Mouse (Mus musculus) cortical plate, adult 2 months (tissue): Measurements from ENCODE around the gene Asic3. TPM values are rescaled to one million over a fixed set of nuclear protein-coding genes. Genes with fewer than 3 reads are reported as not detected.
"Not testable (repeated sequence)": the region's sequence is repeated elsewhere in the genome, so short reads cannot be mapped to it uniquely, and the experiment has no call there.

ENCODE experiments used
- H3K27ac ChIP-seq: fragments of 200-500 bp; 2 replicates; pipeline ENCODE4 v1.5.1; 2012; ENCODE audit warnings: low read length, control low read depth, inconsistent platforms; ENCODE audit not compliant: insufficient read depth
- H3K4me1 ChIP-seq: fragments of 200-500 bp; 2 replicates; pipeline ENCODE4 v1.6.1; 2011; ENCODE audit warnings: low read length; ENCODE audit not compliant: control insufficient read depth, insufficient read depth
- H3K4me3 ChIP-seq: fragments of 200-500 bp; 2 replicates; pipeline ENCODE4 v1.5.1; 2011; ENCODE audit warnings: mild to moderate bottlenecking, low read length, control low read depth; ENCODE audit not compliant: insufficient read depth
- CTCF ChIP-seq: fragments of 200-500 bp; IDR thresholded peaks from 2 replicates; pipeline ENCODE4 v1.5.1; 2011; ENCODE audit warnings: mild to moderate bottlenecking, control low read depth, low read length; ENCODE audit not compliant: insufficient read depth; ENCODE audit errors: extremely low read depth
- POLR2A ChIP-seq: fragments of 200-500 bp; IDR thresholded peaks from 2 replicates; pipeline ENCODE4 v1.6.1; 2011; ENCODE audit warnings: mild to moderate bottlenecking, low read length, control low read depth; ENCODE audit not compliant: insufficient read depth; ENCODE audit errors: extremely low read depth
- polyA plus RNA-seq: library from polyadenylated mRNA; depleted of rRNA; stranded (reverse); fragments of >200 nt; gene quantifications from 2 replicates; pipeline ENCODE4 v1.2.3, GENCODE M21; 2012

The Asic3 gene
- polyA plus RNA-seq, 1 experiment: 0.44 TPM

- peak overlapping the region; percentile 20 for H3K27ac ChIP-seq
- H3K4me1 ChIP-seq: no peaks in the 10 kb centered on the region
- TF ChIP-seq CTCF: peak; percentile 46; the same call in 1 of the 2 replicates
- TF ChIP-seq POLR2A: peak; percentile 65; the same call in 1 of the 2 replicates
- H3K4me3 ChIP-seq: peak overlapping the region; percentile 42
These were observed 18.9 kb upstream of the Asic3 start for GRCm38 (mm10) chr5:24394165-24394894.

GRCm38 (mm10) chr5:24396254-24396653, 16.9 kb upstream of the Asic3 start:
- H3K4me1 ChIP-seq, H3K4me3 ChIP-seq, H3K27ac ChIP-seq: not testable (repeated sequence)

GRCm38 (mm10) chr5:24399686-24400085, 13.5 kb upstream of the Asic3 start:
- TF ChIP-seq POLR2A (no peak), CTCF (no peak)
- Histone ChIP-seq H3K27ac (no peak overlapping the region), H3K4me3 (no peak overlapping the region), H3K4me1 (no peaks in the 10 kb centered on the region)

- Histone ChIP-seq H3K27ac (no peak overlapping the region), H3K4me3 (no peak overlapping the region), H3K4me1 (no peaks in the 10 kb centered on the region)
- TF ChIP-seq POLR2A: no peak
- no peak for TF ChIP-seq CTCF
These were observed 12.8 kb upstream of the Asic3 start for GRCm38 (mm10) chr5:24400362-24400761.

- H3K4me1 ChIP-seq: no peaks in the 10 kb centered on the region
These were observed 12.1 kb upstream of the Asic3 start for GRCm38 (mm10) chr5:24400911-24401605.

GRCm38 (mm10) chr5:24401969-24402368, 11.2 kb upstream of the Asic3 start:
- TF ChIP-seq POLR2A (no peak), CTCF (no peak)
- Histone ChIP-seq H3K4me3 (no peak overlapping the region), H3K27ac (no peak overlapping the region), H3K4me1 (no peaks in the 10 kb centered on the region)

More at GRCm38 (mm10) chr5:24400911-24401605, 12.1 kb upstream of the Asic3 start:
- TF ChIP-seq CTCF (no peak), POLR2A (no peak)
- Histone ChIP-seq H3K27ac (no peak overlapping the region), H3K4me3 (no peak overlapping the region)

GRCm38 (mm10) chr5:24404594-24405360, 8.4 kb upstream of the Asic3 start:
- no peaks in the 10 kb centered on the region for H3K4me1 ChIP-seq
- TF ChIP-seq POLR2A: peak; percentile 6; the same call in 1 of the 2 replicates
- TF ChIP-seq CTCF: no peak
- no peak overlapping the region for H3K4me3 ChIP-seq

GRCm38 (mm10) chr5:24405389-24405876, 7.8 kb upstream of the Asic3 start:
- no peak overlapping the region for H3K4me3 ChIP-seq
- H3K4me1 ChIP-seq: no peaks in the 10 kb centered on the region
- peak overlapping the region; percentile 19; the same call in 1 of the 2 replicates for H3K27ac ChIP-seq
- TF ChIP-seq POLR2A (no peak), CTCF (no peak)

More at GRCm38 (mm10) chr5:24404594-24405360, 8.4 kb upstream of the Asic3 start:
- peak overlapping the region; percentile 62; the same call in 1 of the 2 replicates for H3K27ac ChIP-seq

GRCm38 (mm10) chr5:24408651-24409050, 4.5 kb upstream of the Asic3 start:
- no peaks in the 10 kb centered on the region for H3K4me1 ChIP-seq
- peak overlapping the region; percentile 12; the same call in 1 of the 2 replicates for H3K27ac ChIP-seq
- TF ChIP-seq CTCF (no peak), POLR2A (no peak)
- no peak overlapping the region for H3K4me3 ChIP-seq

GRCm38 (mm10) chr5:24409466-24409865, 3.7 kb upstream of the Asic3 start:
- TF ChIP-seq CTCF (no peak), POLR2A (no peak)
- Histone ChIP-seq H3K27ac (no peak overlapping the region), H3K4me3 (no peak overlapping the region), H3K4me1 (no peaks in the 10 kb centered on the region)
